Mouse (Mus musculus): ENCODE measurements at regions not wholly inside any gene's neighbourhood (a gene's known extent, or its start where the extent isn't known, plus 50 kb on each side); places are given as distances from the start of the nearest gene placed in this dataset.

DNA sequence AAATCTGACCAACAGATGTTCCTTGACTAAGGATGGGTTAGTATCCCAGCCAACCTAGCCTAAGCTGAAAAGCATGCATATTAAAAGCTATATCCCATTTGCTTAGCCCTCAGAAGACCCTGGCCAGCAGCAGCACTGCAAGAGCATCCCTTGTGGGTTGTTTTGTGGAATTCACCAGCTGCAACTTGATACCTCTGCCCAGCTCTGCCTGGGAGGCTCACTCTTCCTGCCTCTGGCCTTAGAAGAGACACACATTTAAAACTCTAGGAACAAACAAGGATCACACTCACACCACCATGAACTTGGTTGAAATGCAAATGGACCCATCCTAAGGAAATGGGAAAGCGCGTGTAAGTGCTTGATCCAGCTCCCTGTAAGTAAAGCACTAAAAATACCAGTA, 107.7 kb upstream of the Arl4c start:
- peak; percentile 61 for DNase-seq (ENCODE audit: low read depth, low spot score)

DNA sequence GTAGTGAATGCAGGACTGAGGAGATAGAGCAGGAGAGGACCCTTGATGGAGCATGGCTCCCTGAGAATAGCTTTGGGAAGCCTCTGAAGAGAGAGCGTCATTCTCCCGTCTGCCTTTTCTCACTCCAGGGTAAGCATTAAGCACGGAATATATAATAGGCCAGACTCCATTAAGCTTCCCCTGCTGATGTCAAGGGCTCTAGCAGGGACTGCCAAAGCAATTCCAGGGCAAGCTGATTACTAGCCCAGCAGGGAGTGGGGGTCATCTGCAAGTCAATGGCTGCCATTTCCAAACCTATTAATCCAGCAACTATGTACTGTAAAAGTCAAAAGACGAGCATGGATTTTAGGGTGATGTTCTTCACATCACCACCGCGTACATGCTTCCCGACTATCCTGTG, 111.2 kb upstream of the Arl4c start:
- DNase-seq (ENCODE audit: low read depth, low spot score) = peak; percentile 55

DNA sequence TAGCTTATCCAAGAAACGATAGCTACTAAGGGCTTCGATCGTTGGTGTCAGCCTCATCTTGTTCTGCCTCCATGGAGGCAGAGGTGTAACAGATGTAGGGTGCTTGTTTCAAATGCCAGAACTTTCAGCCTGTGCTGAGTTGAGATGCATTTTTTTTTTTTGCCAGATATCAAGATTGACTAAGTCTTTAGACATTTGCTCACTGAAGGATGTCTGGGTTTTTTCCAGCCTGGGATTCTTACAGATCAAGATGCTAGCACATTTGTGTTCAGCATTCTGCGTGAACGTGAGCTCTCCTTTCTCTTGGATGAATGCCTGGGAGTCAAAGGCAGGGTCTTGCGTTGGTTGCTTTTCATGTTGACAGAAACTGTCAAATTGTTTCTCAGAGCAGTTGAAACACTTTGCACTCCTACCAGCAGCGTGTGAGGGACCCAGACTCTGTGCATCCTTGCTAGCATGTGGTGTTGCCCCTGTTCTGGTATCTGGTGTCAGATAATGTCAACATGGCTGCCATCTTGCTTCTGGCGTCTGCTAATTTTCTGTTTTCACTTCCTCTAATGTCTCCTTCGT, 114.4 kb upstream of the Arl4c start:
- no peak for DNase-seq (ENCODE audit: low read depth, low spot score)

DNA sequence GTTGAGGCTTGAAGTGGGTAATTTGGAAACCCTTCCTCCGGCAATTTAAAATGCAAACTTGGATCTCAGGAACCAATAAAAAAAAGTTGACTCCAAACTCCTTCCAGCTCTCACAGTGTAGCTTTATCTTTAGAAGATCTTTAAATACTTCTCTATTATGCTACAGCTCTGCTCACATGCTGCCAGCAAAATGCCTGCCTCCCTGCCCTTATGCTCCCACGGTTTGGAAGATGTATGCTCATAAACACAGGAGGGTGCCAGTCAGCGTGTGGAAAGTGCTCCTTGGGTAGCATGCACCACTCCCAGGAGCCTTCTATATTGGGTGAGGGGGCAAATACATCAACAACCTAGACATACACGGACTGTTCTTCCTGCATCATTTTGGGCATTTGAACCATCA, 123.2 kb upstream of the Arl4c start:
- no peak for DNase-seq (ENCODE audit: low read depth, low spot score)

DNA sequence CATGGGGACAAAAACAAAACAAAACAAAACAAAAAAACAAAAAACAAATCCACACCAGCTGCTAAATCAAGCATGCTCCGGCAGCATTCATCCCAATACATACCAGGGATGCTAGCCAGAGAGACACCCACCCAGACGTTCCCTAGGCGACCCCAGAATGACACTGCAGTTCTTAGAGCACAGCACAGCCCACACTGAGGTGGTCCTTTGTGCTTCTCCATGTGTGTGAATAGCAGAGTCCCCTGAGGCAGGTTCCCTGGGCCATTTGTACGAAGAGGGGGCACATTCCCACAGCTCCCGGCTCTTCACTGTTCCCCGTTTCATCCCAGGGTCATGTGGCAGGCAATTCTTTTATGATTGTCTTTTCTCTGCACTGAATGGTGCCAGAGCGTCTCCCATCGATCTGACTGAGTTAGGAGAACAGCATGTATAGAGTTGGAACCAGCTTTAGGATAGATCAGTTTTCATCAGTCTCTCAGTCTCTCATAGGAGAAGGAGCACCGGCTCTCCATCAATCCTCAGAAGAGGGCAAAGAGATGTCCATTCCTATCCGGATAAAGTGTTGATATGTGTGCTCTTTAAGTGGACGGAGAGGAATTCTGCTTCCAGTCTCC, 136.7 kb upstream of the Arl4c start:
- DNase-seq (ENCODE audit: low read depth, low spot score) = peak; percentile 7

DNA sequence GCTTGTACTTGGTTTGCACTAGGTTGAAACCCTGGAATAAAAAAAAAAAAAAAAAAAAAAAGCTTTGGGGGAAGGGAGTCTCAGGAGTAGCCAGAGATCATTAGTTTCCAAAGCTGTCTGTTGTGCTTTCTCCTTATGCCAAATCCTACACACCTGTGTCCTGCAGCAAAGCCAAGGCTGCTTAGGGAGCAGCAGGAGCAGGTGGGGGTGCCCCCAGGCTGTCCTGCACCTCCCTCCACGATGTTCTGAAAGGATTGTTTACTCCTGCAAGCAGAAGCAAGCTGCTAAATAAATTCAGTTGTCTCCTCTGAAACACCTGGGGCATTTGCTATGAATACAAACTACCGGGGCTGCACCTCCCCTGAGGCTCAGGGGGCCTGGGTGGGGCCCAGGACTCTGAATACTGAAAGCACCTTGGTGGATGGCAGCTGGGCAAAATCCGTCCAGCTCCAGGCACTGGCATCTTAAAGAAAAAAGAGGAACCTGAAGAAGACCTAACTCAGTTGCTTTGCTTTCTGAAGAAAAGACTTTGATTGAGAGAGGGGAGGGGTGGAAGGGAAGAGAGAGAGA, 137.5 kb upstream of the Arl4c start:
- DNase-seq (ENCODE audit: low read depth, low spot score) = peak; percentile 73

DNA sequence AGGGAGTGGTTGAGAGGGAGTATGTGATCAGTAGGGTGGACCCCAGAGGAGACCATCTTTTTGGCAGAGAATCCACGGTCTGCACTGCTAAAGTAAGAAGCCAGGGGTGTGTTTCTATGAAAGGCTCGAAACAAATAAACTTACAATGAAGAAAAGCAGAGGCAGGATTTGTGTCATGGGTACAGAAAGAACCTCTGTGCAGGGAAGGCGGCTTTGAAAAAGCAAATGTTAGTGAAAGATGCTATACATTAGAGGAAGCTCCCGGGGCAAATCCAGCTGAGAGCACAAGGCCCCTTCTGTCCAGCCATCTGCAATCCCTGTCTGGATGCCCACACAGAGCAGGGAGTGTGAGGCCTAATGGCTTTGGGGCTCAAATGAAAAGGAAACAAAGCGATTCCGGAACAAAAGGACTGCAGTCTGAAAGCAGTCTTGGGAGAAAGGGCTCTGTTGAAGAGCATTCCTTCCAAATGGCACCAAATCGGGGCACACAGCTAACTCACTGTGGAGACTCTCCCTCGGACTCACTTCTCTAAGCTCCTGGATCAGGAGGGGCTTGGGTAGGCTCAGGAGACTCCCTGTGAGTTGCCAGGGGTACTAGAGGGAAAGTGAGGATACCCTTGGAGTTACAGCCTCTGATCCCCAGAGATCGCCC, 138.1 kb upstream of the Arl4c start:
- DNase-seq (ENCODE audit: low read depth, low spot score) = peak; percentile 30

DNA sequence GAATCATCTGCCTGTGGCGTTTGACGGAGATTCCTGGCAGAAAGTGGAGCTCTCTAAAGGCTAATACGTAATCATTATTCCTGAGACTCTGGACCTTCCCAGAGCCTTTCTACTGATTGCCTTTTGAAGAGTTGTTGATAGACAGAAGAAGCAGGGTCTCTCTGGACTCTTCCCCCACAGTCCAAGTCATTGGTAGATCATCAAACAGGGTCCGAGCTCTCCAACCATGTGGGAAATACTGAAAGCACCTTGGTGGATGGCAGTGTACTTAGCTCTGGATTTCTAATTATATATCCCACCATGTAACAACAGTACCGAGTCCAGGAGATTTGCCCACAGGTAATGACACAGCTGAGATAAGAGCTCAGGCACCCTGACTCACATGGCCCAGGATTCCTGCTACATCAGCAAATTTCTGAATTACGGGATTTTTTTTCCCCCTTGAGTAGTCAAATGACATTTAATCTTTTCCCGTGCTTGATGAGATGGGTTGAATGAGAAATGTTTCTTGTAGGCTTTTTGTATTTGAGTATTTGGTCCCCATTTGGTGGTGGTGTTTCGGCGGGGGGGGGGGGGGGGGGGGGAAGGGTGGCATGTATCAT, 139.1 kb upstream of the Arl4c start:
- no peak for DNase-seq (ENCODE audit: low read depth, low spot score)

DNA sequence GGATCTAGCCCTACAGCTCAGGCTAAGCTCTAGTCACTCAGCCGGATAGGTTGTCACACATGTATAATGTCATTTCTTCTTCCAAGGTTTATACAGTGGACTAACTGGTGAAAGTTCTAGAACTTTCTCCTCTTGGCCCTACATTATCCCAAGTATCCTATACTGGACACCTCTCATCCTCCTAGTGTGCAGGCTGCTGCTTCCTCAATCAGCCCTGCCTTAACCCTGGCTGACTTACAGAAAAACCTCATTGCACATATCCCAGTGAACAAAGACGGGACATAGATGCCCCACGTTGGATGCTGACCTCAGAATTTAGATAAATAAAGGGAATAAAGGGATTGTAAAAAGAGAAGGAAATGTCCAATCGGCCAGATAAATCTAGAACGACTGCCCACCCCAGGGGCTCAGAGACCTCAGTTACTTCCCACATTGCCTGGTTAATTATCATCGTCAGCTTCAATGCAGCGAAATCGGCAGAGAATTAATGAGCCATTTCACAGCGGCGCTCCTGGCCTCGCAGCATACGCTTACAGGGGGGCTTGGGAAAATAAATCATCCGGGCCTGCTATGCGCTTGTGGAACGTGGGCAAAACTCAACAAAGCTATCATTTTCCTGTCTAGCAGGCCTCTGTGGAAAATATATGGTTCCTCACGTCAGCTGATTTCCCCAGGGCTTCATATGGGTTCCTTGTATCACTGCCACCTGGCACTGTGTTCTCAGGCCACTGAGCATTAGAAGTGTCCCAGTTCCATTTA, 145.5 kb upstream of the Arl4c start:
- no peak for DNase-seq (ENCODE audit: low read depth, low spot score)

DNA sequence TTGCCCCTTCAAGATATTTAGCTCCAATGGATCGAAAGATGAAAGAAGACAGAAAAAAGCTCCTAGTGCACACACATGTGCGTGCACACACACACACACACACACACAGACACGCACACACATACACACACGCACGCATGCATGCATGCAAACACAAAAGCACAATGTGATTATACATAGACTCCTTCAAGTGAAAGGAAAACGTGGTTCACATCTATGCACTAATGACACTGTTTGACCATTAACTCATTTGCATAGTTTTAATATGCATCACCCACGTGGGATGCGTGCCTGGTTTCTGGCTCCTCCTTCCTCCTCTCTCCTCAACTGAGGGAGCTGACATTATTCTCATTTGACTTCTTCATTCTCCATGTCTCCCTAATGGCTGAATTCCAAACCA, 146.2 kb upstream of the Arl4c start:
- no peak for DNase-seq (ENCODE audit: low read depth, low spot score)

DNA sequence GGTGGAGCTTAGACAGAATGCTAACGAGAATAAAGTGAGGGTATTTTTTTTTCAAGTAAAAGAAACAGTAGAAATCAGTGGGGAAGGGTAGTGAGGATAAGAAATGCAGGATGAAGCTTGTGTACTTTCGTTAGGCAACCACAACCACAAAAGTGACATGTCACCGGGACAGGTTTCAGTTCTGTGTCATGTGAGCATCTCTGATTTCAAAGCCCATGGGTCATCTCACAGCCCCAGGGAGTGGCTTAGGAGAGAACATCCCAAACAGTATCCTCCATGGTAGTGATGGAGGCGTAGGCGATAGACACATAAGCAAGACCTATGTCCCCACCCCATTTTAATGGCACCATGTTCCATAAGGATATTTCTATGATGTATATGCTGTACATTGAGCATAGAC, 147.4 kb upstream of the Arl4c start:
- no peak for DNase-seq (ENCODE audit: low read depth, low spot score)

DNA sequence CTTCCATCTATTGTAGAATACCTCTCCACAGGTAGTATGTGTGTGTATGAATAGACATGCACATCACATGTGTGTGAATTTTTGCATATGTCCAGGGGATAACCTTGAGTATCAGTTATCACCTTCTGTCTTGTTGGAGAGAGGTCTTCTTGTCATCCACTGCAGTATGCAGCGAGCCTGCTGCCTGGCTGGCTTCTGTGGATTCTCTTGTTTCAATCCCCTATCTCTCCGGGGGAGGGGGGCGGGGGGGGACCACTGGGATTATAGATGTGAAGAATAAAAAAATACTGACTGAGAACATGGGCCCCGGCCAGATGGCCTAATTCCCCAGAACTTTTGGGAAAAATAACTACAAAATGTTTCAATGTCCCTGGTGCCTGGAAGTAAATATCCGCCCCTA, 149.9 kb upstream of the Arl4c start:
- no peak for DNase-seq (ENCODE audit: low read depth, low spot score)

DNA sequence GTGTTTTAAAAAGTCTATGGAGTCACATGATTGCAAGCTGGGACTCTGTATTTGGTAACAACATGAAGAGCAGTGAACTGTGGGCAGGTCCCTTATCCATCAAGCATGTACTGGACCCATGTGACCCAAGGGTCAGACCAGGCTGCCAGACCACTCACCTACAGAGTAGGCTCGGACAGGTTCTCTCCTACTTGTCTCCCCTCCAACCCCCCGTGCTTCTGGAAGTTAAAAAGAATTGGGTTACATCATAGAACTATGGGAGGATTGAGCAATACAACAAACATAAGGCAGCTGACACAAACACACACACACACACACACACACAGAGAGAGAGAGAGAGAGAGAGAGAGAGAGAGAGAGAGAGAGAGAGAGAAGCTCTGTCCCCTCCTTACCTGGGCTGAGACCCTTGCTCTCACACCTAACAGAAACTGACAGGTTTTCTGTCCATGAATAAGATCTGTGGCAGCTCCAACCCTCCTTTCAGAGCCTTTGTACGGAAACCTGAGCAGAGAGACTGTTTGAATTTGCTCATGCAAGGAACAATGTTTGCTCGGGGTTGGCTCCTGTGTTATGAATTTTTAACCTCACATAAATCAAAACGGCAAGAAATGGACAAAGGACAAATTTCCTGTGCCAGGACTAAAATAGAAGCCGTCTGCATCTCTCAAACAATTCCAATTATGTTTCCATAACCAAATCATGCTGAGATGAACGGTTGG, 159.0 kb upstream of the Arl4c start:
- DNase-seq (ENCODE audit: low read depth, low spot score) = no peak

DNA sequence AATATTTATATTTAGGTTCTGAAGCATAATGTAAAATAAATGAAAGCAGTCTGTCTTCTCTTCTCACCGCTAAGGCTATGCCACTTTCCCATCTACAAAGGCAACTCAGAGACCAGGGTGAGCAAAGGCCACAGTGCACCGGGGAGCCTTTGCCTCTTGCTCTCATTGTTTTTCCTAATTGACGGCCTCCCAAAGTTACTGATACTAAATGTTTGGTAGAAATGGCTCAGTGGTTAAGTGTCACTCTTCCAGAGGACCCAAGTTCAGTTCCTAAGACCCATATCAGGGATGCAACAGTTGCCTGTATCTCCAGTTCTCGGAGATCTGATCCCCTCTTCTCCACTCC, 159.5 kb upstream of the Arl4c start:
- DNase-seq (ENCODE audit: low read depth, low spot score) = no peak

DNA sequence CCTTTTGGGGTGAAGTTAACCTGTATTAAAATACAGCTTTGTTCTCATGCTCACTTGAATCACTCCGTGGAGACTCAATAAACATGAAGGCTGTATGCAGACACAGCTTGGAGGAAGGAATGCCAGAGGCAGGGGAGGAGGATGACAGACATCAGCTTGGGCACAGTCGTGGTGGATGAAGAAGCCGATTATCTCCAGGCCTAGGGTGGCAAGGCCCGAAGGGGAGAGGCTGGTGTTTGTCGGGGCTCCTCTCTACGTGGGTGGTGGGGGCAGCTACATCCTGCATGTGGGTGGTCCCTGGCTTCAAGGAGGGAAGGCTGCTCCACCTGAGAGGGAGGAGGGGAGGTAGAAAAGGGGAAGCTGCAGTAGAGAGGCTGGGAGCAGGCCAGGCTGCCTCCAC, 163.4 kb upstream of the Arl4c start:
- DNase-seq (ENCODE audit: low read depth, low spot score) = no peak

DNA sequence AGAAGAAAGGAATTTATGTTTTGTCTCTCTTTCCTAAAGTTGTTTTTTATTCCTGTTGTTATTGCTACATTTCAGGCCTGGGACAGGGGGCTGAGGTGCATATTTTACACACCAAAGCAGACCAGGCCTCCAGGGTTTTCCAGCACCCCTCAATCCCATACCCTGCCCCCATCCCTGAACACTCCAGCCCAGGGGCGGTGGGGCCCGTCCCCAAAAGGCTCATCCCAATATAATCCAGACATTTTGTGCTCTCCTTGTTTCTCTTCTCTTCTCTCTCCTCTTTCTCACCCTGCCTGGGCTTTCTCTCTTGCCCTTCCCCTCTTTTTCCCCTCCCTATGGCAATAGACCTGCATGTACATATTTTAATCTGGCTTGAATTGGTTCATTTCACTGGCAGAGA, 164.6 kb upstream of the Arl4c start:
- no peak for DNase-seq (ENCODE audit: low read depth, low spot score)

DNA sequence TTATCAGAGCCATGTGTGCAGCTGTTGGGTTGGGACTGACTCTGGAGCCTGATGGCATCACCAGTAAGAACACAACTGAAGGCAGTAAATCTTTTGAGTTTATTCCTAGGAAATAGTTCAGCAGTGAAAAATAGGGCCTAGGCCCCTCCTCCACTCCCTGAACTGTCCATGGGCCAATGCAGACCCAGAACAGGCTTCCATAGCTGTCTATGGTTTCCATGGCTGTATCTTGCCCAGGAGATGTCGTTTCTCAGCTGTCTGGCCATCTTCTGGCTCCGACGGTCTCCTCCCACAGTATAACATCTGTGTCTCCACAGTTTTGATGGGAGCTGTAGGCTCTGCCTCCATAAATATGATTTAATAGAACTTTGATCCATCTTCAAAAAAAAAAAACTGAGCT, 165.1 kb upstream of the Arl4c start:
- DNase-seq (ENCODE audit: low read depth, low spot score) = no peak

DNA sequence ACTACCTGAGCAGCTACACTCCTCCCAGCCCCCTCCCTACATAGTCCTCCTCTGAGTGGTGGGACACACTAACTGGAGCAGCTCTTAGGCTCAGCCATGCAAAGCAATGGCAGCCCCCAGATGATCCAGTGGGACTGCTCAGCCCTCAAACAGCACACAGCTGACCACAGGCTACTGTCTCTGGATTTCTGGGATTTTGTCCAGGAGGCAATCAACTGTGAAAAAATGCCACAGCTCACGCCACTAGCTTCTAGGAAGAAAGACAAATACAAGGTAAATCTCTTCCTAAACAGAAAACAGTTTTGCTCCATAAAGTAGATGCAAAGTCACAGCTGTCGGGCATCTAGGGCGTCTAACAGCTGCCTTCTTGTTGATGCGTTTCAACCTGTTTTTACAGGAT, 167.9 kb upstream of the Arl4c start:
- DNase-seq (ENCODE audit: low read depth, low spot score) = no peak

DNA sequence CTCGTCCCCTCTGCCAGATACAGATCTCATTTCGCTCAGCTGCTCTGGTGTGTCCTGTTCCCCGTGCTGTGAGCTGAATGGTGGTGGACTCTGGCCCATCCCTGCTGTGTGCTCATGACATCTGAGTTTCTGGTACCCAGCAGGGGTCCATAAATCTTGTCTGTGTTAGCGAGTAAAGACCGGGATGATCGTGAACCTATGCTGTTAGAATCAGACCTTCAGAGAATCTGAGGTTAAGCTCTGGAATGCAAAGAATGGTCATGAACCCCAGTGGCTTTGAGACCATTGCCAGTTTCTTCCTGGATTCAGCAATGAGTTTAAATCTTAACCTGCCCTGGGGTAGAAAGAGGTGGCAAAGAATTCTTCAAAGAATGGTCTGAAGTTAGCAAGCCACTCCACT, 173.3 kb upstream of the Arl4c start:
- no peak for DNase-seq (ENCODE audit: low read depth, low spot score)

DNA sequence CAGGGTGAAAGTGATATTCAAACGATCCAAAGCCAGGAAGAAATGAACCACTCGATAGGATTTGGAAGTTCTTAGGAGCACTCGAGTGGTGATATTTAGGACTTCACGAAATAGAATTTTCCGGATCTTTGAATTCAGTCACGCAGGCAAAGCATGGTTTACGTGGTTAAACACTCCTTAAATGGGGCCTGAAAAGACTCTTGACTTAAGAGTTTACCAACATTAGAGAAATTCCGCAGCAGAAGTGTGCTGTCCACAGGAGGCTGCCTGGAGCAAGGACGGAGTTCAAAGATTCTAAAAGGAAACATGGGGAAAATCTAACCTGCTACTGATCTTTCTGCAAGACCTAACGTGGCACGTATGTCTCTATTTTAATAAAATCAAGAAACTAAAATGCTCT, 175.4 kb upstream of the Arl4c start:
- no peak for DNase-seq (ENCODE audit: low read depth, low spot score)

DNA sequence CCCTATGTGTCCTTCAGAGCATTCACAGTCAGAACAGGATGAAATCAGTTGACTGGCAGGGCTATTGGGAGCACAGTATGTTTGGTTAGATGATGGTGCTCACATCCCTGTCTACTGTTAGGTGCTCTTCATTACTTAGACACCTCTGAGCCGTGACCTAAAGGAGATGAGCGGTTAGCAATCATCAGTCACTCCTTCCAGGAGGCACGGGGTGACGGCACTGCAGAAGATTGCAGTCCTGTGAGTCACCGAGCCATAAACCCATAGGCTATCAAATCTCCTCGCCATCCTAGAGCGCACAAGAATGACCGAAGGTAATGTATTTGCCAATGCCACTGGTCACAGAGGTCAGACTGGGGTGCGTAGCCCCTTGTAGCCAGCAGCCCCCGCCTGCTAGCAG, 176.8 kb upstream of the Arl4c start:
- no peak for DNase-seq (ENCODE audit: low read depth, low spot score)

DNA sequence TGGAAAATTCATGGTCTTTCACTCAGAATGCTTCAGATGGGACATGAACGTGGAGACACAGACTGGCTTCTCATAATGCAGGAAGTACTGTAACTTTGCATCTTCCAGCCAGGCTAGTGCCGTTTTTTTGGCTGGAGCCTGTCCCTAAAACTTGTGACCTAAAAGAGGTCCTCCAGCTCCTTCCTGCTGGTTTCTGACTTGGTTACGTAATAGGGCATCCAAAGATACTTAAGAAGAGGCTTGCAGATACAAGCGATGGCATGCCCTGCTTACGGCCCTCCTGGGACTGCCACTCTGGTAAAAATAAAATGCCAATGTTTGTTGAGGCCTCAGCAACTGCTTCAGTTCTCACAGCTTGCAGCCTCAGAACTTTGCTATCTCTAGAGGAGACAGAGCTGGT, 177.3 kb upstream of the Arl4c start:
- no peak for DNase-seq (ENCODE audit: low read depth, low spot score)

Measured in ZHBTc4 (cell line).